Mouse (Mus musculus) spleen, postnatal 10 days (tissue): ENCODE measurements around the gene H2-Q2.
A peak's percentile ranks its signal among the peaks of the same experiment; 100 is the strongest.
"Not testable (repeated sequence)": the region's sequence is repeated elsewhere in the genome, so short reads cannot be mapped to it uniquely, and the experiment has no call there.

Source experiments
- DNase-seq, 2 experiments: peaks; one replicate each; pipeline ENCODE4 v3.0.0; 2021 to 2022; ENCODE audit warnings: low spot score in 2 of 2

H2-Q2 gene

DNA sequence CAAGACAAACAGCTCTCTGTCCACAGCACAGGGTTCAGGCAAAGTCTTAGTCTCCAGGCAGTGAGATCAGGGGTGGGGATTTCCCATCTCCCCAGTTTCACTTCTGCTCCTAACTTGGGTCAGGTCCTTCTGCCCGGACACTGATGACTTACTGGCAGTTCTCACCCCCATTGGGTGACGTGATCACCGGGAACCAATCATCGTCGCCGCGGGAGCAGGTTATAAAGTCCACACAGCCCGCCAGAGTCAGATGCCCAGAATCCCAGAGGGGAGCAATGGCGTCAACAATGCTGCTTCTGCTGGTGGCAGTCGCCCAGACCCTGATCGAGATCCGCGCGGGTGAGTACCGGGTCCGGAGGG, 37.3 kb downstream of the H2-Q2 start, which contains the start of gene H2-Q4:
Gene H2-Q4, plus strand, starts transcription at position 249 of the 360 bp plus-strand sequence.
- DNase-seq = peak; percentile 84 to 93

DNA sequence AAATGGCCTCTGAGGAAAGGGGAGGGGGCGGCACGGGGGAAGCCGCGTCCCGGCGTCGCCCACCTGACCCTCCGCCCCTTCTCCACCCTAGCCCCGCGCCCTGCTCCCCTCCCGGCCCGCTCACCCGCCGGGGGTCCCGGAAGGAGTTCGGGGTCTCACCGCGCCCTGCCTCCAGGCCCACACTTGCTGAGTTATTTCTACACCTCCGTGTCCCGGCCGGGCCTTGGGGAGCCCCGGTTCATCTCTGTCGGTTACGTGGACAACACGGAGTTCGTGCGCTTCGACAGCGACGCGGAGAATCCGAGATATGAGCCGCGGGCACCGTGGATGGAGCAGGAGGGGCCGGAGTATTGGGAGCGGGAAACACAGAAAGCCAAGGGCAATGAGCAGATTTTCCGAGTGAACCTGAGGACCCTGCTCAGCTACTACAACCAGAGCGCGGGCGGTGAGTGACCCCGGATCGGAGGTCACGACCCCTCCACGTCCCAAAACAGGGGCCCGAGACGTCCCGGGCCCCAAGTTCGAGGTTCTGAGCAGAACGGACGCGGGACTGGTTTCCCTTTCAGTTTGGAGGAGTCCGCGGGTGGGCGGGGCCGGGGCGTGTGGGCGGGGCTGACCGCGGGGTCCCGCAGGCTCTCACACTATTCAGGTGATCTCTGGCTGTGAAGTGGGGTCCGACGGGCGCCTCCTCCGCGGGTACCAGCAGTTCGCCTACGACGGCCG, 37.8 kb downstream of the H2-Q2 start:
- DNase-seq = peak; percentile 46 to 60

DNA sequence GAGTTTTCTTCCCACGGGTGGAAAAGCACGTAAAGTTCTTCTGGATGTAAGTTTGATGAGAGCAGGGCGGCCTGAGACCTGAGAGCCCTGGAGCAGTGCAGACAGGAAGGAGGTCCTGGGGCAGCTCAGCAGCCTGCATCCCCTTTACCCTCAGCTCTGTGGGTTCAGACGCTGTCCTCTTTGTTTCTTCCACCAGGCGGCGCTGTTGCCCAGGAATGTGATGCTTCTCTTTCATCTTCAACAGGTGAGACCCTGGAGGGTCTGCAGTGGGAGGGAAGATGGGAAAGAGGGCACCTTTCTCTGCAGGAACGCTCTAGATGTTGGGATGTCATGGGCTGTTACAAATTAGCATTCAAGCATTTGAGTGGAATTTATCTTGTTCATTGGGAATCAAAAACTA, 47.8 kb downstream of the H2-Q2 start:
- peak in 1 of 2 experiments; percentile 73 for DNase-seq

DNA sequence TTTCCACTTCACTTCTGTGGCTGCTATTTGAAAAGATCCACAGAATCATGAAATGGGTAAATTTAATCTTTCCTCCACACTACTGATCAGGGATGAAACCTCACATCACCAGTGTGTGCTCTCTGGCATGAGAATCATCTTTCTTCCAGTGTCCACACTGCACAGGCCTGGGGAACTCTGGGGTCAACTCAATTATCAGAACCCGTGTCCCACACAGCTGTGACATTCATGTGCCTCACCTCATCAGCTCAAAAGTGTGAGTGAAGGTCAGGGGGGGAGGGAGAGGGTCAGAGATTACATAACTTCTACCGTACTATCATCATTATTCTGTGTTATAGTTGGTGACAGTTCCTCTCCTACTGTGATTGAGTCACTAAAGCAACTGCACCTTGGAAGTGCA, 50.6 kb downstream of the H2-Q2 start:
- not testable (repeated sequence) for DNase-seq

DNA sequence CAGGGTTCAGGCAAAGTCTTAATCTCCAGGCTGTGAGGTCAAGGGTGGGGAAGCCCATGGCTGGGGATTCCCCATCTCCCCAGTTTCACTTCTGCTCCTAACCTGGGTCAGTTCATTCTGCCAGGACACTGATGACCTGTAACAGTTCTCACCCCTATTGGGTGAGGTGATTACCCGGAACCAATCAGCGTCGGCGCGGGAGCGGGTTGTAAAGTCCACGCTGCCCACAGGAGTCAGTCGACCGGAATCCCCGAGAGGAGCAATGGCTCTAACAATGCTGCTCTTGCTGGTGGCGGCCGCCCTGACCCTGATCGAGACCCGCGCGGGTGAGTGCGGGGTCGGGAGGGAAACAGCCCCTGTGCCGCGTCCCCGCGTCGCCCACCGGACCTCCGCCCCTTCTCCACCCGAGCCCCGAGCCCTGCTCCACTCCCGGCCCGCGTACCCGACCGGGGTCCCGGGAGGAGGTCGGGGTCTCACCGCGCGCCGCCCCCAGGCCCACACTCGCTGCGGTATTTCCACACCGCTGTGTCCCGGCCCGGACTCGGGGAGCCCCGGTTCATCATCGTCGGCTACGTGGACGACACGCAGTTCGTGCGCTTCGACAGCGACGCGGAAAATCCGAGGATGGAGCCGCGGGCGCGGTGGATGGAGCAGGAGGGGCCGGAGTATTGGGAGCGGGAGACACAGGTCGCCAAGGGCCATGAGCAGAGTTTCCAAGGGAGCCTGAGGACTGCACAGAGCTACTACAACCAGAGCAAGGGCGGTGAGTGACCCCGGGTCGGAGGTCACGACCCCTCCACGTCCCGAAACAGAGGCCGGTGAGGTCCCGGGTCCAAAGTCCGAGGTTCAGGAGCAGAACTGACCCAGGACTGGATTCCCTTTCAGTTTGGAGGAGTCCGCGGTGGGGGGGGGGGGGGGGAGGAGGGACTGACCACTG, 52.1 kb downstream of the H2-Q2 start:
- DNase-seq = not testable (repeated sequence)
